Mouse (Mus musculus) erythroid progenitor cell, adult 5-6 weeks (primary cell): Measurements from ENCODE around the gene Nfib. TPM values are rescaled to one million over a fixed set of nuclear protein-coding genes. Genes with fewer than 3 reads are reported as not detected.

Experiments used
- ATAC-seq: replicated peaks from 2 replicates; pipeline ENCODE4 v1.8.0; 2016; ENCODE audit warnings: moderate number of reproducible peaks, mild to moderate bottlenecking, moderate TSS enrichment, inconsistent platforms; ENCODE audit not compliant: poor library complexity, low FRiP score, severe bottlenecking
- total RNA-seq, 2 experiments: library from RNA; stranded (forward) in 1 of 2; stranded (reverse) in 1 of 2; fragments of 150-400 nt in 1 of 2; fragments of 186-747, 209-891 nt in 1 of 2; gene quantifications; 2 replicates each; pipeline versions ENCODE4 v1.2.3 to v1.2.4; 2015 to 2017; ENCODE audit warnings: low replicate concordance in 2 of 2

Gene Nfib
- total RNA-seq, 2 experiments from 2014 or later, result 1.3 TPM; not detected in 1

DNA sequence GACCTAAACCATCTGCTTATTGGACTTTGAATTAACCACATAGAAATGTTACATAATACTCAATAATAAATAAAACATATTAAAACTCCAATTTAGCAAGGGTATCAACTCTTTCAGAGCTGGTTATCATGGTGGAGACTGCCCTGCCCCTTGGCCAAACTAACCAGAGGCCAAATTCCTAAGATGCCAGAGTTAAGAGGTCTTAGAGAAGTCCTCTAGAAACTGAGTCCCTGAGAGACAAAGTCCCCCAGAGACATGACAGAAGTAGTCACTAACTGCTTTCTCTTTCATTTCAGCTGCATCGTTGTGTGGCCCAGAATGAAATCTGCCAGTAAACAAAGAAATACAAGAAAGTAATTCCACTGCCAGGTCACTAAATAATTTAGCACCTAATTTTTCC lies 221.7 kb downstream of the Nfib start:
- ATAC-seq, result no peak

DNA sequence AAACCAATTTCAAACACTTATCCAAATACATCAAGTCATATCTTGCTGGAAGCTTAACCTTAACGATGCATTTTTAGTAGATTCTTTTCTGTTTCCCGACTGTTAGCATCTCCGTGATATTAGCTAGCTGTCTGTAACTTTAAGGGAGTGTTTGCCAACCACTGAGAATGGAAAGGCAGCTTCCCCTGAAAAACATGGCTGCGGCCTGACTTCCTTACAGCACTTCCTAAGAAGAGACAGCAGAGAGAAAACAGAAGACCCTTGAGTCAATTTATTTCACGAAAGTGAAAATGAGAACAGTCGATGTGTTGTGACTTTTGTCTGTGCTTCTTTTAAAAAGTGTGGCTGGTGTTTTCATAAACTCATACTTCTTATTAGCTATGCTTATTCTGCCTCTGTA lies 222.3 kb downstream of the Nfib start:
- no peak for ATAC-seq

DNA sequence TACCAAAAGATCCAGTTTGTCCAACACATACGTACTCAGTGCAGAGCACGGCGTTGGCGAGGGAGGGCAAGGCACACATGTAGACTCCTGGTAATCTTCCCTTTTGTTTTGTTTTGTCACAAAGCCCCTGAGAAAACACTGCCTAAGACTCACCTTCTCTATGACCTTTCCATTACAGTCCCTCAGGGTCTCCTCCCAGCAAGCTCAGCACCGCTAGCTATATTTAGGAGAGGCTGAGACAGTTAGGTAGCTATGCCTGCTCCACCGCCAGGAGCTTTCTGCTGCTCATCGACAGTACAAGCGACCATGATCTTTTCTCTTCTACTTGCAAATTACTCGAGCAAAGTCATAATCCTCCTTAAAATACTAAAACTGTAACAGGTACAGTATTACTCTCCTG lies 224.9 kb downstream of the Nfib start:
- no peak for ATAC-seq

DNA sequence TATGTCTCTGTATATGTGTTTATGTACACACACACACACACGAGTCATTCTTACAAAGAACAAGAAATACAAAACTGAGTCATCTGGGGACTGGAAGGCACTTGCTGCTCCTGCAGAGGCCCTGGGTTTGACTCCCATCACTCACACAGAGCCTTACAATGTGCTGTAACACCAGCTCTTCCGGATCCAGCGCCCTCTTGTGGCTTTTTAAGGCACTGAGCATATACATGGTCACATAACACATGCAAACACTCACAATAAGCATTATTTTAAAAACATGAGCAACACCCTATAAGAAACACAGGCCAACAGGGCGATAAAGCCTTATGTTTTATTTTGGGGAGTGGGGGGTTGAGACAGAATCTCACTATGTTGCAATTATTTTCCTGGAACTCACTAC lies 226.2 kb downstream of the Nfib start:
- no peak for ATAC-seq

DNA sequence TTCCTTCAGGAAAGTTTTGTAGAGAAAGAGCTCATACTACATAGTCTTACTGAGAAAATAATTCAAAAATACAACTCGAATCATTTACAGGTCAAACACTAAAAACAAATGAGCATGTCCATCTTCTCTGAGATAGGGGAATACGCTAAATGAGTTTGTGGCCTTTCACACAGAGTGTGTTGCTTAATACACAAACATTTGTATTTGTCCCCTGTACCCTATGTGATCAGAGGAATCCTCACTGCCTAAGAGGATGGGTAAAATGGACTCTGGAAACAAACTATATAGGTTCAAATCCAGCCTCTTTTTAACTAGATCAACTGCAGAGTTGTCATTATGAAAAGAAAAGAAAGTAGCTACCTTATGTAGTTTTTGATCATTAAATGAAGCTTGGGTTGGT lies 227.8 kb downstream of the Nfib start:
- ATAC-seq, result no peak

DNA sequence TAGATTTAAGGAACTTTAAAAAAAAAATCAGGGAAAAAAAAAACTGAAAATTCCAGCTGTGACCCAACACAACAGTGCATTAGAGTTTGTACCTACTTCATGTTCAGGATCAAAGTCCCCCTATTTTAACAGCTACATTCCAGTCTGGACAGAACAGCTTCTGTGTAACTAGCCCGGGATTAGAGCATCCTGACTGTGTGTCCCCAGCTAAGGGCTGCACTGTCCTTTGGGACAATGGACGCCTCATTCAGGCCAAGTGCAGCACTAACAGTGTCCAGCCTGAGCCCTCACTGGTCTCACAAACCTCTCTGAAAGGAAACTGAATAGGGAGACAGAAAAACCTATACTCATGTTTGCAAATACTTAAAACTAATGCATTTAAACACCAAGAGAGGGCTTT lies 229.1 kb downstream of the Nfib start:
- no peak for ATAC-seq

DNA sequence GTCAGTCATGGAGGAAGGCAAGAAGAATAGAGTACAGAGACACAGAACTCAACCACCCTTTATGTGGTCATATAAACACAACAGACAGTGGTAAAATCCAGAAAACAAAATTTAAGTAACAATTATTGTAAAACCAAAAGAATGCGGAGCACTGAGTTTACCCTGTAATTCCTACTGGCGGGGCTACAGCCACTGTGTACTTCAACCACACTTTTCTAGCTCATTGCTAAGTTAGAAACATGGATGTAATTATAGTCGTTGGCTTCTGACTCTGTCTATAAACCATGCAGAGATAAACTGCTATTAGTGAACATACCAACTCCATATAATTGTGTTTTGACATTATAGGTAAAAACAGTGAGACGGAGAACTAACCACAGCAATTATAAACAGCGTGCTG lies 231.2 kb downstream of the Nfib start:
- no peak for ATAC-seq

DNA sequence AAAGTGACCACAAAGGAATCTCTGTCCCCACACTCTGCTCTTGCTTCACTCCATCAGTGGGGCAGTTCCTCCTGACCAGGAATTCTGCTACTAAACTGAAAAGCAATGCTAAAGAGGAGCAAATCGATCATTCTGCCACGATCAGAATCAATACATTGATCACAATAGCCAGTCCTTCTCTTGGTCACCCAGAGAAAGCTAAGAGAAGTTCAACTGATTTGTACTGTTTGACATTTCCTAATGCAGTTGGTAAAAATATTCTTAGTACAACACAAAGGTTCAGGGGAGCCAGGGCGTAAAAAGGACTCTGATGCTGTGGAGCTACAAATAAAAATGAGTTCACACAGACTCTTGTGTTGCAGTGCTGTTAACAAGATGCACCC lies 234.6 kb downstream of the Nfib start:
- ATAC-seq, result no peak

DNA sequence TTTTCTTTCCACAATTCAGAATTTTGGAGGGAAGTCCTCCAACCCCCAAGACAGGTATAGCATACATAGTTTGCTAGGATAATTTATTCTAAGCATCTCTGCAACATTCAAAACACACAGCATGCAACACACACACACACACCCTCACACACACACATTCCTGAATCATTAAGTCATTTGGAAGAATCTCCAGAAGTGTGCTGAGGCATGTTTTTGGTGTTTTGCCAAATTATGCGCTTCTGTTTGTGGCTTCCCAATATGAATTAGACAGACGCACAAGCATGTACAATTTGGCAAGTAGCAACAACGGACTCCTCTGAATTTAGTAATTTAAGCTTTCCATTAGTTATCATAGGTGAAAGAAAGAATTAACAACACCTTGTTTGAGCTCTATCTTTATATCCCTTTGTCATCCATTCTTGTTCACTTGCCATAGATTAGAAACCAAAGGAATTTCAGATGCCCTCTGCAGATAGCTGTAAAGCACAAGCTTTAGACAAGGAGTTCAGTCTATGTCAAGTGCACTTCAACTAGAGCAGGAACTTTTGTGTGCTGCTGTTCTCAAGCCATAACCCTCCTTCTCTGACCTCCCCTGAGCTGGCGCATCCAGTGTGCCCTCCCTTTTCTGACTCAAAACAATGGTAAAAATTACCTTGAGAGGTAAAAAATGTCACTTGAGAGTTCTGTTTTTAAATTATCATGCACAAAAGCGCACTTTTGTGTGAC lies 235.2 kb downstream of the Nfib start:
- no peak for ATAC-seq

DNA sequence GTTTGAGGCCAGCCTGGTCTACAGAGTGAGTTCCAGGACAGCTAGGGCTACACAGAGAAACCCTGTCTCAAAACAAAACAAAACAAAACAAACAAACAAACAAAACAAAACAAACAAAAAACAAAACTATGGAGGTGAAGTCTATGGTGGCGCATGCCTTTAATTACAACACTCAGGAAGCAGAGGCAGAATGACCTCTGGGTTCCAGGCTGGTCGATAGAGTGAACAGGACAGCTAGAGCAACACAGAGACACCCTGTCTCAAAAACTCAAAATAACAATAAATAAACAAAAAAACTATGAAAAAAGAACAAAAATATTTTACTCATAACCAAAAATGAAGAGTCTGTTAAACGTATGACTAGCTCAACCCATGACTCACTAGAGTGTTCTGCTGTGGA lies 236.6 kb downstream of the Nfib start:
- no peak for ATAC-seq

DNA sequence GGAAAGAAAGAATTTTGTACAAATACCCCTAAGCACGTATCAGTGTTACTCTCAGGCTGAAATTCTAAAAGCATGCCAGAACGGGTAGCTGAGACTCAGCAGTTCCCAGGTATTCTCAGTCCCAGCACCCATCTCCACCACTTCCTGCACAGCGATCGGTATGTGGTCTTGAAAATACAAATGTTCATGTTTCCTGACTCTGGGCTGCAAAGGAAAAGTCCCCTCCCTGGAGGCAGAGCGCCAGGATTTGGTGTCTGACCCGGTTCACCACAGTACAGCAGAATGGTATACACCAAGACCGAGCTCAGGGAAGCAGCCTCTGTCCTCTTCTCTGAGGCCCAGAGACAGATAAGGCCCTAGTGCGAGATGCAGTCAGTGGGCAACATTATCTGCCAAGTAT lies 238.8 kb downstream of the Nfib start:
- no peak for ATAC-seq

DNA sequence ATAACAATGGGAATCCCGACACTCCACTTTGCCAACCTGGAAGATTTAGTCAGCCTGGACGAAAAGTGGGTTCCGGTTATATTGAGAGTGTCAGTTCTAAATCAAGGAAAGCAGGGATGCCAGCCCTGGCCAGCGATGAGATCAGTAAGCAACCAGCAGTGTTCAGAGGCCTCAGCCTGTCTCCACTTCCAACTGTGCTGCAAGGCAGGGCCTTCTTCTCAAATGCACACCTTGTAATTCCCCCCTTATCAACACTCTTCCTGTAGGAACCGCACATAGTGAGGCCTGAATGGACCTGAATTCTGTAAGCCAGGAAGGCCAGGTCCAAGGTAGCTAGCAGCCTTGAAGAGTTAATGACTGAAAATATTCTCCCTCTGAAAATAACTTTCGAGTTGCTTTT lies 239.4 kb downstream of the Nfib start:
- ATAC-seq, result no peak

DNA sequence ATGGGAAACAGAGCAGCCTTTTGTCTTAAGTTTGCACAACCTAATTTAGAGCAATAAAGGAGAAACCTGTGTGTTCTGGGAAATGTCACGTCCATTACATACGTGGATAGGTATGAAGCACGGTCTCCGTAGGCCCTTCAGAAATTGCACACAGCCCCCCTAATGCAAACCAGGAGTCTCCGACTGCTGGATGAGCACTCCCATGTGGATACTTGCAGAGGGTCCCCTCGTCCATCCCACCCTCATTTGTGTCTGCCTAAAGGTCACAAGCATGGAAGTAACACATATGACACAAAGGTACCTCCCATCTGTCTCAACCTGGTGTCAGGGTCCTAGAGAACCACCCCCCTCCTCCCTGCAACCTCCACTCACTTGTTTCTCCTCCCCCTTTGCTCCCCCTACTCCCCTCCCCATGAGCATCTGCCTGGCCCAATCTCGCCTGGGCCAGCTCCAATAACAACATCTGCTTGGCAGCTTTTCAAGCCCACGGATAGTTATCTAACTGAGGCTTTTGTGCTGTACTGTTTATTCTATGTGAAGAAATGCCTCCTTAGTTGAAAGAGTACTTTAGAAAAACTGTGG lies 241.4 kb downstream of the Nfib start:
- no peak for ATAC-seq

DNA sequence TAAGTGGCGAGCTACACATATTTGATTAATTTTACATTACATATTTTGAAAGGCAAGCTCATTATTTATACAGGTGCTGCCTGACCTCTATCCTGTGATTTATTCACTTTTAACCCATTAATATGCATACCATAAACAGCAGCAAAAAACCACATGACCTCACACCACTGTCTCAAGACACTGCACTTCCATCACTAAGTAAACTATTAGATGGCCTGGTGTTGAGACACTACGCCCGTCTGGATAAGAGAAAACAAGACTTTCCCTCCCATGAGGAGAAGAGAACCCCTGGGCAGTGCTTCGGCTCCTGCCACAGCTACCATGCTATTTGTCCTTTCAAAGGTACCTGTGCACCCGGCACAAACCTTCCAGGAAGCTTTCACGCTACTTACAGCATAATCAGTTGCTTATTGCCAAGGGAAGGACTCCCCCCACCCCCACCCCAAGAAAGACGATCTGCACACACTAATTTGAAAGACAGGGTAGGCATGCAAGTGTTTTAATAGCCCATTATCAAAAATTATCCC lies 242.3 kb downstream of the Nfib start:
- ATAC-seq, result no peak

DNA sequence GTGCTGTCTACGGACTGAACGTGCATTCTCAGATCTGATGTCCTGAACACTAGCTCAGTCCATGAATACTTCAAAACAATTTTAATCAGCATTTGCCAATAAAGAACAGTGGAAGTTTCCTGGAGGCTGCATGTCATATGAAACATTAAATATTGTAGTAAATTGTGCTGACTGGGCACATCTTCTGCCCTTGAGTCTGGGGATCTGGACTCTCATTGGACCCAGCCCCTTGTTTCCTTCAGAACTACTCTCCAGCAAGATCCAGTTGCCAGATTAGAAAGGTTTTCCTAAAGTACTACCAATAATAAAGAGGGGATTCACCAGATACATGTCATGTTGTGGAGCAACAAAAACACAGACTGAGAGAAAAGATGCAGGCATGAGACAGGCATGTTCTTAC lies 243.9 kb downstream of the Nfib start:
- ATAC-seq, result no peak

DNA sequence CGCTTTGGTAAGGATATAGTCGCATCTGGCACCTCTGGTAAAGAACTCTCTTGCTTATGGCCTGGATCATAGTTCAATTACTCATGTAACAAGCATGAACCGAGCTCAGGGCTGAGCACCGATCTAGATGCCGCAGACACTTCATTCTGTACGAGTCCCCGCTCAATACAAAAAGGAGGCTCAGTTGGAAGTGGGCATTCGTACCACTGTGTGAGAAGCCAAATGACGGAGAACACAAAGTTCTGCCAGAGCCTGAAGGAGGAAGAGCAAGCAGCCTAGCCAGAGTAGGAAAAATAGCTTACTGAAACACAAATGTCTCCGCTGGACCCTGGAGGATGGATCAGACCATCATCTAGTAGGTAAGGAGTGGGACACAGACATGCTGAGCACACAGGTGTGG lies 246.7 kb downstream of the Nfib start:
- no peak for ATAC-seq

DNA sequence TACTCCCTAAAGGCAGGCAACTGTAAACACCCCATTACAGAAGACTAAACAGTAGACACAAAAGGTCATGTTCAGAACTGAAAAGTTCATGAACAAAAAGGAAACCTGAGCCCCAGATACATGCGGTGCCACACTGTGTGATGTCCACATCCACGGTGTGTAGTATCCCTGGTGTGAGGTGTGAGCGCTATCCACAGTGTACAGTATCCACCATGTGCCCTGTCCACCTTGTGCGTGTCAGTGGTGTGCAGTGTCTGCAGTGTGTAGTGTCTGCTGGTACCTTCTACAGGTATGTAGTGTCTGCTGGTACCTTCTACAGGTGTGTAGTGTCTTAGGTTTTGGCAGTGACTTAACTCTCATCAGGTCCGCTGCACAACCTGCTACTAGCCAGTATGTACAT lies 248.6 kb downstream of the Nfib start:
- ATAC-seq, result no peak

DNA sequence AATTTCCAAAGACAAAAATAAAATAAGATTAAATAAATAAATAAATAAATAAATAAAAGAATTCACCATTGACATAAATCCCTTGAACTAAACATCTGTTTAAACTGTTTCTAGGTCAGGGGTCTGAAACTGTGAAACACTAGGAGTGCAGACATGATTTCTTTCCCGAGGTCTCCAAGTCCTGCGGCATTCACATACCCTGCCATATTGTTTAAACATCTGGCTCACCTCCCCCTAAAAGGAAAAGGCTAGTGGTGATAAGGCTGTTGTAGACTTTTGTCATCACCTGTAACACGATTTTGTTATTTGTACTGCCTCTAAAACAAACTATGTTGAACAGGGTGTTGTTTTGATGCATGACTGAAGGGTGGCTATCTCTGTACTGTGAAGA lies 249.2 kb downstream of the Nfib start:
- no peak for ATAC-seq

DNA sequence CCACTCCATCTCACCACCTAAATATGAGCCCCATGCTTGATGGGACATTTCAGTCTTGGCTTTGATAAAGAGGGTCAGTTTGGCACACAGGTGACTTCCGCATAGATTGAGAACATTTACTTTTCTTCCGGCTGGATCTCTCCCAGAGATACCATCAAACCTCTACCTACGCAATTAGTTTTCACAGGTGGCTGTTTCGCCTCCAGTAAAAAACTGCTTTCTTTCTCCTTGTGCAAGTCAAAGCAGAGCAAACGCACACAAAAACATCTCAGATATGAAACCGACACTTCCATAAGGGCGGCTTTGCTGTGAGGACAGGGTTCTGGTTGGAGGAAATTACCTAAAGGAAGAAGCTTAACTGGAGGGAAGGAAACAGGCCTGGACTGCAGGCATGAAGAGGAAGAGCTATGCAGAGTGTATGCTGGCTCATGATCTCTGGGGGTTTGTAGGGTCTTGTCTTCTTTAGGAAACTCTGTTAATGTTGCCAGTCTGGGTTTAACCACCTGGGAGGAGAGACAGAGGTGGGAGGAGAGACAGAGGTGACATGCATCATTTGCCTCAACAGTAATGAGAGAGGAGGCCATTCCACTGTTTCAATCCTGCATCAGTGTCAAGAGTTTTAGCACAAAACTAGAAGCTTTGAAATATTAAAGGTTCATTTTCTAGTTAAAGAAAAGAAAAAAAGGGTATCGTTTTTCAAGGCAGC lies 249.8 kb downstream of the Nfib start:
- no peak for ATAC-seq

DNA sequence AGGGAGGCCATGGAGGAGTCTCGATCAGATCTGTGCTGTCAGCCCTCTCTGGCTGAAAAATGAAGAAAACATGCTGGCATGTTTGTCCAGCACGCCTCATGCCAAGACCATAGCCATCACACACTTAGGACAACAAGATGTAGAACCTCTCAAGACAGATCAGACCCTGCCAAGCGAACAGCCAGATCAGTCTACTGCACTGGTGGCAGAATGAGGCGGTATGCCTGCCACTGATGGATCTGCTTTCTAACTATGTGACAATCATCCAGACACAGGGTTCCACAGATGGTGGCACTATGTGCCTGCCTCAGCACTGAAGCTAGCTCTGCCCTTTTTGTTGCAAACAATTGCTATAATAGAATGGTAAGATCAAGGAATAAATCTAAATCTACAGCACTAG lies 250.6 kb downstream of the Nfib start:
- no peak for ATAC-seq

DNA sequence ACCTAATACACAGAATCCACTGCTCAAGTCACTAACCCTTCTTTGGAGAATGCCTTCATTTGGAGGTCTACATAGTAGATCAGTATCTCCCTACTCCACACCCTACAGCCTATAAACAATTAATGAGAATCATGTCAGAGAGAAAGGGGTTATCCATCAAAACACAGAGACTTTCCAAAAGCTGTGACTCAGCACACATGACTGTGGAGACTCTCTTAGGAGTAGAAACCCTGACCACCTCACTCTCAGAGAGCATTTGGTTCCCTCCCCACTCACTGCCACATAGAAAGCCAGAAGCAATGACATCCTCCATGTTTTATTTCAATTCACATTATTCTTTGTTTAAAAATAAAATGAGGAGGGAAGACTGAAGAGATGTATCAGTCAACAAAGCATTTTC lies 252.2 kb downstream of the Nfib start:
- no peak for ATAC-seq
